Mouse (Mus musculus): ENCODE results near the gene Ptprcap. TPM values are rescaled to one million over a fixed set of nuclear protein-coding genes. Genes with fewer than 3 reads are reported as not detected.

Ptprcap gene
- polyA plus RNA-seq, 1 experiment = 20.0 TPM

GRCm38 (mm10) chr19:4142416-4143173 is 10.8 kb upstream of the Ptprcap start:
- WGBS = 75% methylated on average over 18 of the region's 18 CpGs
- H3K36me3 ChIP-seq (ENCODE audit: control insufficient read depth, insufficient read depth, low read length) = no peaks in the 10 kb centered on the region
- no peak overlapping the region for H3K4me3 ChIP-seq (ENCODE audit: insufficient read depth, low read depth, low read length)
- TF ChIP-seq CTCF (conservative IDR thresholded peaks at IDR 0.05; ENCODE audit: insufficient read depth, insufficient read length, low read depth, low read length) = no peak
- TF ChIP-seq POLR2A (IDR thresholded peaks at IDR 0.05; ENCODE audit: low read depth, low read length) = no peak
- no peaks in the 10 kb centered on the region for H3K27me3 ChIP-seq (replicated peaks; ENCODE audit: control insufficient read depth, insufficient read depth, low read length)
- H3K27ac ChIP-seq (ENCODE audit: insufficient read depth, low read depth, low read length) = no peak overlapping the region
- H3K4me1 ChIP-seq (ENCODE audit: control insufficient read depth, insufficient read depth, low read length) = no peaks in the 10 kb centered on the region
- peak; percentile 75 for DNase-seq

GRCm38 (mm10) chr19:4143759-4144268 is 9.6 kb upstream of the Ptprcap start, which contains the start of gene Cabp4:
Gene Cabp4 (minus strand): TSS chr19:4144033.
- Histone ChIP-seq H3K36me3 (ENCODE audit: control insufficient read depth, insufficient read depth, low read length) (no peaks in the 10 kb centered on the region), H3K27ac (ENCODE audit: insufficient read depth, low read depth, low read length) (no peak within 1 kb of the TSS), H3K27me3 (replicated peaks; ENCODE audit: control insufficient read depth, insufficient read depth, low read length) (no peaks in the 10 kb centered on the region), H3K4me1 (ENCODE audit: control insufficient read depth, insufficient read depth, low read length) (peaks cover 5% of the 10 kb centered on the region; the same call in 1 of the 2 replicates), H3K4me3 (ENCODE audit: insufficient read depth, low read depth, low read length) (no peak within 1 kb of the TSS)
- 76% methylated on average over 7 of the region's 7 CpGs for WGBS
- TF ChIP-seq POLR2A (IDR thresholded peaks at IDR 0.05; ENCODE audit: low read depth, low read length) (no peak), CTCF (conservative IDR thresholded peaks at IDR 0.05; ENCODE audit: insufficient read depth, insufficient read length, low read depth, low read length) (no peak)
- no peak for DNase-seq

DNA sequence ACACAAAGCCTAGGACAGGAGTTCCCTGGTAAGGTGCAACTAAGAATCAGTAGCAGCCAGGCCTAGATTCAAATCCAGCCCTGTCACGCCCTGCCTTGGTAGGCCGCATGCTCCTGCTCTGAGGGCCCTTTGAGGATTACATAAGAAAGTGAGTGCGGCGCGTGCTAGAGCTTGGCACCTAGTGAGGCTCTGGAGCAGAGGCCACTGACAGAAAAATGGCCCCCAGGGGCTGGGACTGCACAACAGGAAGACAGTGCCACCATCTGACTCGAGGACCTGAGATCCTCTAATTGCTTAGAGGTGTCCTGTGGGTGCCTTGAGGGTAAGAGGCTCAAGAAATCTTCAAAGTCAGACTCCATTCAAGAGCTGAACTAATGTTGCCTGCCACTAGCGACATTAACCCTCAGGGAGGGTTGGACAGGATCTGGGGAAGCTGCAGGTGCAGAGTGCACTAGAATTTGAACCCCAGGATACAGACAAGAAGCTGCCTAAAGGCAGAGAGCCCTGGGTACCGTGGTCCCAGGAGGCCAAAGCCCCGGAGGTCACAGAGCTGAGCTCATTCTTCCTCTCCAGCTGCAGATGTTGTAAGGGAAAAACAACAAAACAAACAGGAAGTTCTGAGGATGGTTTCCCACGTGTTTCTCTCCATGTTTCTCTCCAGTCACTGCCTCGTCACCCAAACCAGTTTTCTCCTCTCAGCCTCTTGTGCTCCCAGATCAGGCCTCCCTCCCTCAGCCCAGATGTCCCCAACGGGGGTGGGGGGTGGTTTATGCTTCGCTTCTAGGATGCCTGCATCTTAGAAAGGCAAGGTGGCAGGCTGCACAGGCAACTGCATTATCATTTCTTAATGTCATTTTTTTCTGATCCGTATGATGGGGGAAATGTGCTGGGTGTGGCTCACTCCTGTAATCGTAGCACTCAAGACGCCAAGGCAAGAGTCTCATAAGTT is 8.6 kb upstream of the Ptprcap start:
- no peaks in the 10 kb centered on the region for H3K36me3 ChIP-seq (ENCODE audit: control insufficient read depth, insufficient read depth, low read length)
- H3K27me3 ChIP-seq (replicated peaks; ENCODE audit: control insufficient read depth, insufficient read depth, low read length) = no peaks in the 10 kb centered on the region
- TF ChIP-seq CTCF (conservative IDR thresholded peaks at IDR 0.05; ENCODE audit: insufficient read depth, insufficient read length, low read depth, low read length) = no peak
- TF ChIP-seq POLR2A (IDR thresholded peaks at IDR 0.05; ENCODE audit: low read depth, low read length) = no peak
- no peak overlapping the region for H3K27ac ChIP-seq (ENCODE audit: insufficient read depth, low read depth, low read length)
- 73% methylated on average over 16 of the region's 16 CpGs for WGBS
- no peak overlapping the region for H3K4me3 ChIP-seq (ENCODE audit: insufficient read depth, low read depth, low read length)
- H3K4me1 ChIP-seq (ENCODE audit: control insufficient read depth, insufficient read depth, low read length) = peaks cover 13% of the 10 kb centered on the region
- peak; percentile 42 for DNase-seq

- TF ChIP-seq CTCF (conservative IDR thresholded peaks at IDR 0.05; ENCODE audit: insufficient read depth, insufficient read length, low read depth, low read length) (no peak), POLR2A (IDR thresholded peaks at IDR 0.05; ENCODE audit: low read depth, low read length) (no peak)
- Histone ChIP-seq H3K27ac (ENCODE audit: insufficient read depth, low read depth, low read length) (no peak overlapping the region), H3K4me1 (ENCODE audit: control insufficient read depth, insufficient read depth, low read length) (peaks cover 15% of the 10 kb centered on the region), H3K4me3 (ENCODE audit: insufficient read depth, low read depth, low read length) (no peak overlapping the region), H3K27me3 (replicated peaks; ENCODE audit: control insufficient read depth, insufficient read depth, low read length) (no peaks in the 10 kb centered on the region), H3K36me3 (ENCODE audit: control insufficient read depth, insufficient read depth, low read length) (no peaks in the 10 kb centered on the region)
- 97% methylated on average over 5 of the region's 5 CpGs for WGBS
- no peak for DNase-seq
These were observed 7.5 kb upstream of the Ptprcap start for GRCm38 (mm10) chr19:4145936-4146335.

- no peak overlapping the region for H3K4me3 ChIP-seq (ENCODE audit: insufficient read depth, low read depth, low read length)
- no peak for TF ChIP-seq CTCF (conservative IDR thresholded peaks at IDR 0.05; ENCODE audit: insufficient read depth, insufficient read length, low read depth, low read length)
- no peak for TF ChIP-seq POLR2A (IDR thresholded peaks at IDR 0.05; ENCODE audit: low read depth, low read length)
- H3K4me1 ChIP-seq (ENCODE audit: control insufficient read depth, insufficient read depth, low read length) = peaks cover 15% of the 10 kb centered on the region
- H3K27me3 ChIP-seq (replicated peaks; ENCODE audit: control insufficient read depth, insufficient read depth, low read length) = no peaks in the 10 kb centered on the region
- H3K27ac ChIP-seq (ENCODE audit: insufficient read depth, low read depth, low read length) = no peak overlapping the region
- no peaks in the 10 kb centered on the region for H3K36me3 ChIP-seq (ENCODE audit: control insufficient read depth, insufficient read depth, low read length)
- DNase-seq = no peak
- WGBS = 81% methylated on average over 12 of the region's 12 CpGs
These were observed 6.9 kb upstream of the Ptprcap start for GRCm38 (mm10) chr19:4146366-4147021.

DNA sequence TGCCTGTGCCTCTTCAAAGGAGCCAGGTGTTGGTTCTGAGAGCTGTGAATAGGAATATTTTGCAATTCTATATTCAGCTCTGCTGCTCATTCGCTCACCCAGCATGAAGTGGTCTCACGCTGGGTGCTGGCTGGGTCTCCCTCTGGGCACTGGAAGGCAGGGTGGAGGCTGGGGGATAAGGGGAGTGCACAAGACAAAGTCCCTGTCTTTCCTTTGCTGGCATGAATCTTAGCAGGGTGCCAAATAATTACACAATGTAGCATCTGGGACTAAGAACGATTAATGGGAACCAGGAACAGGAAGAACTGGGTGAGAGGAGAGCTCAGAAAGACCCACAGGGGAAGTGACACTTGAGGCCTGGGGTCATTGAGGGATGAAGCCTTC is 6.4 kb upstream of the Ptprcap start:
- Histone ChIP-seq H3K4me1 (ENCODE audit: control insufficient read depth, insufficient read depth, low read length) (peaks cover 15% of the 10 kb centered on the region), H3K36me3 (ENCODE audit: control insufficient read depth, insufficient read depth, low read length) (no peaks in the 10 kb centered on the region), H3K27me3 (replicated peaks; ENCODE audit: control insufficient read depth, insufficient read depth, low read length) (no peaks in the 10 kb centered on the region), H3K27ac (ENCODE audit: insufficient read depth, low read depth, low read length) (no peak overlapping the region), H3K4me3 (ENCODE audit: insufficient read depth, low read depth, low read length) (no peak overlapping the region)
- TF ChIP-seq CTCF (conservative IDR thresholded peaks at IDR 0.05; ENCODE audit: insufficient read depth, insufficient read length, low read depth, low read length) (no peak), POLR2A (IDR thresholded peaks at IDR 0.05; ENCODE audit: low read depth, low read length) (no peak)
- peak; percentile 25 for DNase-seq
- 72% methylated on average over 3 of the region's 3 CpGs for WGBS
